Mouse (Mus musculus) lung, adult 18-20 months (tissue): ENCODE results near the gene Psmd1.
"Not testable (repeated sequence)": the region's sequence is repeated elsewhere in the genome, so short reads cannot be mapped to it uniquely, and the experiment has no call there.

ENCODE experiments used
- DNase-seq, 2 experiments: peaks; one replicate each; pipeline ENCODE4 v3.0.0; 2022; ENCODE audit warnings: mixed read lengths in 2 of 2

Psmd1 gene

GRCm38 (mm10) chr1:86064271-86064991, at the start of gene Psmd1:
TSS of gene Psmd1 (plus strand) at chr1:86064387.
- DNase-seq = peak; percentile 88 to 91

- DNase-seq = not testable (repeated sequence)
These were observed 48.4 kb upstream of the Psmd1 start for GRCm38 (mm10) chr1:86015758-86016157.

- no peak for DNase-seq
These were observed 47.7 kb upstream of the Psmd1 start, which contains the start of gene Spata3 for GRCm38 (mm10) chr1:86016516-86016915. TSS of gene Spata3 (plus strand) at chr1:86016816.

- DNase-seq = peak; percentile 17 to 26
These were observed 45.7 kb upstream of the Psmd1 start for GRCm38 (mm10) chr1:86018235-86019055.

- no peak for DNase-seq
These were observed 42.7 kb upstream of the Psmd1 start for GRCm38 (mm10) chr1:86021365-86021989.

GRCm38 (mm10) chr1:86032273-86032987, 31.8 kb upstream of the Psmd1 start:
- DNase-seq = no peak

- DNase-seq = peak; percentile 60 to 69
These were observed 25.8 kb upstream of the Psmd1 start for GRCm38 (mm10) chr1:86038191-86038951.

- no peak for DNase-seq
These were observed 24.1 kb upstream of the Psmd1 start for GRCm38 (mm10) chr1:86040131-86040530.

- DNase-seq = no peak
These were observed 23.4 kb upstream of the Psmd1 start for GRCm38 (mm10) chr1:86040817-86041216.

- DNase-seq = no peak
These were observed 19.1 kb upstream of the Psmd1 start for GRCm38 (mm10) chr1:86045056-86045455.

- DNase-seq = peak; percentile 27 to 33
These were observed 18.1 kb upstream of the Psmd1 start, which contains the start of gene 2810459M11Rik for GRCm38 (mm10) chr1:86045848-86046805. TSS of gene 2810459M11Rik (plus strand) at chr1:86045863.

- no peak for DNase-seq
These were observed 17.2 kb upstream of the Psmd1 start for GRCm38 (mm10) chr1:86046833-86047563.

- DNase-seq = no peak
These were observed 16.0 kb upstream of the Psmd1 start for GRCm38 (mm10) chr1:86048231-86048630.

GRCm38 (mm10) chr1:86048744-86049143, 15.4 kb upstream of the Psmd1 start:
- no peak for DNase-seq

GRCm38 (mm10) chr1:86053198-86053921, 10.8 kb upstream of the Psmd1 start:
- no peak for DNase-seq

GRCm38 (mm10) chr1:86054943-86055342, 9.2 kb upstream of the Psmd1 start:
- no peak for DNase-seq

- DNase-seq = no peak
These were observed 7.9 kb upstream of the Psmd1 start for GRCm38 (mm10) chr1:86056284-86056683.

- peak; percentile 95 to 97 for DNase-seq
These were observed 5.1 kb upstream of the Psmd1 start for GRCm38 (mm10) chr1:86058856-86059769.
